Mouse (Mus musculus) testis, adult 2 months (tissue): Measurements from ENCODE around the gene Cyp4f39.

Experiments
- CTCF ChIP-seq: fragments of 200-500 bp; IDR thresholded peaks from 2 replicates; pipeline ENCODE4 v1.5.1; 2012; ENCODE audit warnings: low read depth, mild to moderate bottlenecking, inconsistent platforms, low read length, moderate library complexity; ENCODE audit not compliant: control insufficient read depth, insufficient read depth, insufficient replicate concordance
- POLR2A ChIP-seq: fragments of 200-500 bp; IDR thresholded peaks from 2 replicates; pipeline ENCODE4 v1.6.1; 2012; ENCODE audit warnings: low read depth, mild to moderate bottlenecking, inconsistent platforms, low read length, moderate library complexity; ENCODE audit not compliant: control insufficient read depth

- TF ChIP-seq POLR2A (no peak), CTCF (no peak)
Measured at GRCm38 (mm10) chr17:32470795-32471194, 18.3 kb downstream of the Cyp4f39 start.
